Mouse (Mus musculus) kidney, adult 2 months (tissue): Measurements from ENCODE around the gene Zcchc17.

ENCODE experiments used
- CTCF ChIP-seq: fragments of 200-500 bp; conservative IDR thresholded peaks from 2 replicates; pipeline ENCODE4 v1.5.1; 2011; ENCODE audit warnings: low read depth, mild to moderate bottlenecking, control low read depth, low read length, moderate library complexity, mixed read lengths; ENCODE audit not compliant: insufficient read depth, insufficient read length
- POLR2A ChIP-seq: fragments of 200-500 bp; IDR thresholded peaks from one replicate; pipeline ENCODE4 v1.6.1; 2011; ENCODE audit warnings: low read depth, low read length, control low read depth

GRCm38 (mm10) chr4:130307851-130308230, 51.9 kb downstream of the Zcchc17 start:
- TF ChIP-seq POLR2A (peak; percentile 52), CTCF (no peak)
